Mouse (Mus musculus) retina, embryonic 14.5 days (tissue): ENCODE data around the gene Serpina10.
"Not testable (repeated sequence)": the region's sequence is repeated elsewhere in the genome, so short reads cannot be mapped to it uniquely, and the experiment has no call there.

Source experiments
- DNase-seq: peaks from one replicate; pipeline ENCODE4 v3.0.0-alpha.2; 2015; ENCODE audit warnings: low spot score

Serpina10 gene

GRCm38 (mm10) chr12:103631203-103631612 lies at the start of gene Serpina10:
TSS of gene Serpina10 (minus strand) at chr12:103631444.
- DNase-seq: no peak

GRCm38 (mm10) chr12:103679853-103680252 lies 48.6 kb upstream of the Serpina10 start:
- DNase-seq: not testable (repeated sequence)

GRCm38 (mm10) chr12:103676039-103676438 lies 44.8 kb upstream of the Serpina10 start, which contains the start of gene Serpina16:
TSS of gene Serpina16 (minus strand) at chr12:103676139.
- no peak for DNase-seq

- no peak for DNase-seq
These were observed 41.9 kb upstream of the Serpina10 start for GRCm38 (mm10) chr12:103673179-103673578.

- DNase-seq: no peak
These were observed 40.2 kb upstream of the Serpina10 start for GRCm38 (mm10) chr12:103671483-103671882.

- DNase-seq: no peak
These were observed 39.7 kb upstream of the Serpina10 start for GRCm38 (mm10) chr12:103670964-103671363.

- no peak for DNase-seq
These were observed 39.1 kb upstream of the Serpina10 start for GRCm38 (mm10) chr12:103670344-103670743.

GRCm38 (mm10) chr12:103665286-103665685 lies 34.0 kb upstream of the Serpina10 start:
- DNase-seq: no peak

- DNase-seq: not testable (repeated sequence)
These were observed 30.8 kb upstream of the Serpina10 start for GRCm38 (mm10) chr12:103662053-103662452.

- DNase-seq: no peak
These were observed 28.8 kb upstream of the Serpina10 start for GRCm38 (mm10) chr12:103660076-103660475.

GRCm38 (mm10) chr12:103659171-103659570 lies 27.9 kb upstream of the Serpina10 start:
- DNase-seq: no peak

GRCm38 (mm10) chr12:103657991-103658390 lies 26.7 kb upstream of the Serpina10 start:
- no peak for DNase-seq

- no peak for DNase-seq
These were observed 25.8 kb upstream of the Serpina10 start, which contains the start of gene Serpina6 for GRCm38 (mm10) chr12:103656848-103657626. TSS of gene Serpina6 (minus strand) at chr12:103657212.

- DNase-seq: no peak
These were observed 24.1 kb upstream of the Serpina10 start for GRCm38 (mm10) chr12:103655123-103656044.

GRCm38 (mm10) chr12:103653836-103654235 lies 22.6 kb upstream of the Serpina10 start:
- no peak for DNase-seq

GRCm38 (mm10) chr12:103646314-103646713 lies 15.1 kb upstream of the Serpina10 start:
- DNase-seq: no peak

- DNase-seq: no peak
These were observed 13.4 kb upstream of the Serpina10 start for GRCm38 (mm10) chr12:103644601-103645000.

GRCm38 (mm10) chr12:103643818-103644217 lies 12.6 kb upstream of the Serpina10 start:
- no peak for DNase-seq

GRCm38 (mm10) chr12:103643336-103643735 lies 12.1 kb upstream of the Serpina10 start:
- peak; percentile 86 for DNase-seq

GRCm38 (mm10) chr12:103635846-103636245 lies 4.6 kb upstream of the Serpina10 start:
- DNase-seq: no peak

GRCm38 (mm10) chr12:103634430-103634829 lies 3.2 kb upstream of the Serpina10 start:
- DNase-seq: no peak

- DNase-seq: no peak
These were observed 14.4 kb downstream of the Serpina10 start for GRCm38 (mm10) chr12:103616860-103617261.

- no peak for DNase-seq
These were observed 15.5 kb downstream of the Serpina10 start for GRCm38 (mm10) chr12:103615734-103616133.
